Mouse (Mus musculus): ENCODE data around the gene Olfr211. TPM values are rescaled to one million over a fixed set of nuclear protein-coding genes. Genes with fewer than 3 reads are reported as not detected.

The Olfr211 gene
- total RNA-seq (2023): not detected

DNA sequence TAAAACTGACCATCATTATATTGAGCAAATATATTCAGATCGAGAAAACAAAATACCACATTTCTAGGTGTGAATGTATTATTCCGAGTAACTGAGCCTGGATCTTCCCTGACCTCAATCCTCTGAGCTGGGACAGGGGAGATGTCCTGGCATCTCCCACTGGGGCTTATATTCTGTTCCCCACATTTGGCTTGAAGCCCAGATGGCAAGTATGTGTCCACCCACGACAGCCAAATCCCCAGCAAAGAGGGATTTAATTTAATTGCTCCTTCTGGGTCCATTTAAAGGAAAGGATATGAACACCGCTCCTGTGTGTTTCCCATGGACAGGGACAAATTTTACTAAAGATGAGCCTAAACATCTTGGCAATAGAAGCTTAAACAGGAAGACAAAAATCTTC is at the start of gene Olfr211:
Gene Olfr211, plus strand, starts transcription at position 301 of the 400 bp plus-strand sequence.

DNA sequence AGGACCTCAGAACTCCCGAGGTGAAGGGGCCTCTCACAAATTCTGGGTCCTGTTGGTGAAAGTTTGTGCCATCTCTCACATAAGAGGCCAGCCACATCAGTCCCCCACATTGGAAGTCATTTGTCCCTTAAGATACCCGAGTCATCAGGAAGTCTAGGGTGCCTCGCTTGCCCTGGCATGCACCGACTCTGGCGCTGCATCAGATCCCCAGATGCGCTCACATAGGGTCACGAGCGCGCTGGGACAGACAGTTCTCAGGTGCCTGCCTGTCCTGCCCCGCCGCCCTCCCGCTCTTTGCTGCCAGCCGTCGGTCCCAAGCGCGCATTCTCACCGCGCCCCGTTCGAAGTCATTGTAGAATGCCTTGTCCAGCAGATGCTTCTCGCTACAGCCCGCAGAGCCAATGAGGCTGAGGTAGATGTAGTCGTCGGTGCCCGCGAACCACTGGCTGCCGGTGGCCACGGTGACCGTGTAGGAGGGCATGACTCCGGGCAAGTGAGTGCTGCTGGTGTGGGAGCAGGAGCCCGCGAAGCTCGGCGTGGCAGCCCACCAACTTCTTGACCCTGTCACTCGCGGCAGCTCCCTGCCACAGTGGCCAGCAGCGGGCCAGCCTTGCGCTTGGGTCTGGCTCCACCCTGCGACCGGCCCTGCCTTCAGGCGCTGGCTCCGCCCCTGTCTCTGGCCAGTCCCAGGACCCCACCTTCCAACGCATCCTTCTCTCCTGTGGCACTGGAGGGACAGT is 28.2 kb upstream of the Olfr211 start, which contains the start of gene Alox5:
Gene Alox5, minus strand, starts transcription at position 635 of the 740 bp plus-strand sequence.

DNA sequence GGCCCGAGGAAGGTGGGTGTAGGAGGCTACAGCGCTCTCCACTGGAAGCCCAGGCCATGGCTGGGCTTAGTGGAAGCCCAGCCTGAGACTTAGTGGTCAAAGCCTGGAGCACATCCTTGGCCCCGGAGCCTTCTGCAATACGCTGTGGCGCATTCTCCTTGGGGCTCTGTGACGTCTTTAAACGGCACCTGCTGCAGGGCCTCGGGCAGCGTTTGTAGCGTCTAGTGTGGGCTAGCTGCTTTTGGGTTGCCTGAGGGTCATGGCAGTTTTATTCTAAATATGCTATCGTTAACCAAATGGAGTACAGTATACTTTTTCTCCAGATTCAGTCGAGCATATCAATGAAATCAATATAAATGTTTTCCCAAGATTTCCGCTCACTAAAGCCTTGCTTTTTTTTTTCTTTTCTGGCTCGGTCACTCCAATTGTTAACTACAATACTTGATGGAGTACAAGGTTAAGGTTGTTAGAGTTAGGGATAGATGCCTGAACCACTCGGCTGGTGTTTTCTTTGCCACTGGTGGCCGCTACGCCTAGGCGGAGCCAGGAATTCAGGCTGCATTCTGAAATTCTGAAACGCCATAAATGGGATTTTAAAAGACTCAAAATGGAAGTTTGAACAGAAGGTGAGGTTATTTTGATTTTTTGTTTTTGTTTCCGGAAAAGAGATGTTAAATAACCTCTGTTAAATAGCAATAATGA is 17.6 kb downstream of the Olfr211 start, which contains the start of gene Olfr212:
Gene Olfr212, plus strand, starts transcription at position 215 of the 702 bp plus-strand sequence.

DNA sequence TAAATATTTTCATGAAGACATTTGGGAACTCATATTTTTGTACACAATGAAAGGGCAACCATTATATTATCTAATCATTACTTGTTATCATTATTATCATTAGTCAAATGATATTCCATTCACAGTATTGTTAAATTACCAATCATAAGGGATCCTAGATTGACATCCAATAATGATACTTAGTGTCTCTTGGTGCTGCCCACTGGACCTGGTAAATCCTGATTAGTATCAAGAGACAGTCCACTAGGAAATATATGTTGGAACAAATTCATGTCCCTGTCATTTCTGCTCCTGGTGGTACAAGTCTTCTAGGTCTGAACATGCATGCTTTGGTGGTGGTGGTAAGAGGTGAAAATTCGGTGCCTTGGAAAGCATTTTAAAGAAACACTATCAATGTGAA is 49.3 kb downstream of the Olfr211 start, which contains the start of gene Olfr213:
Gene Olfr213, plus strand, starts transcription at position 301 of the 400 bp plus-strand sequence.

Other genes starting within 250 kb of the Olfr211 start
- 1 to 10 TPM; 2.0 to 4.6 TPM for gene Zfand4, start 224.9 kb upstream of the Olfr211 start, total RNA-seq (2023)
- 1 to 10 TPM; 1.2 to 2.8 TPM for gene March8, start 151.1 kb upstream of the Olfr211 start, total RNA-seq (2023)
- under 1 TPM in 1 of 2 experiments, not detected in 1; 0.70 TPM for gene Alox5, start 27.9 kb upstream of the Olfr211 start, total RNA-seq (2023)
- under 1 TPM in 1 of 2 experiments, not detected in 1; 0.20 TPM for gene Olfr212, start 17.4 kb downstream of the Olfr211 start, total RNA-seq (2023)
- not detected for gene Olfr213, start 49.4 kb downstream of the Olfr211 start, total RNA-seq (2023)
- 1 to 10 TPM; 2.8 to 3.5 TPM for gene Gm5580, start 62.0 kb downstream of the Olfr211 start, total RNA-seq (2023)
- not detected for gene Olfr214, start 65.1 kb downstream of the Olfr211 start, total RNA-seq (2023)
- not detected for gene Olfr215, start 95.1 kb downstream of the Olfr211 start, total RNA-seq (2023)
- 10 to 100 TPM; 20.2 to 24.1 TPM for gene Zfp422, start 139.9 kb downstream of the Olfr211 start, total RNA-seq (2023)
- not detected for gene Depp1, start 161.5 kb downstream of the Olfr211 start, total RNA-seq (2023)
- 1 to 10 TPM in 1 of 2 experiments, under 1 TPM in 1; 0.98 to 3.2 TPM for gene Rassf4, start 184.9 kb downstream of the Olfr211 start, total RNA-seq (2023)
- under 1 TPM; 0.24 to 0.35 TPM for gene Tmem72, start 227.8 kb downstream of the Olfr211 start, total RNA-seq (2023)

All from T-cell, adult 66 days (primary cell).